In genomic region chr7:99407598-99407997, GRCm38 (mm10) we compare ENCODE assay signal across 12 mouse cellular contexts. TPM values are rescaled to one million over a fixed set of nuclear protein-coding genes. Genes with fewer than 3 reads are reported as not detected.
DNase-seq lines count a peak whose midpoint lies in the region; ATAC-seq and TF ChIP-seq lines count a peak whose summit lies in the region.
"Had no signal": no experiment of that assay in that cellular context is flagged by ENCODE, and none has a peak within 500 bp of the region (broad histone marks: within the 10 kb centered on the region; RNA-seq: fewer than 3 reads in every experiment).

No protein-coding gene starts in this region.

- in situ Hi-C loops in CH12.LX (cut with MboI; ENCODE audit: low pct_ligation_motif_present, low pct_unique_long_range_greater_than_20kb, low sequenced_read_pairs) = no loop called here

- no peak overlapping the region for H3K4me2 ChIP-seq in liver, embryonic 13.5 days
- no peak overlapping the region for H3K4me2 ChIP-seq in liver, embryonic 11.5 days
- H3K4me2 ChIP-seq in CH12.LX (ENCODE audit: insufficient read depth, low read depth, poor library complexity, severe bottlenecking) = peak overlapping the region; percentile 14
- H3K4me2 ChIP-seq: lung, embryonic 15.5 days had no signal

- TF ChIP-seq POLR2A in CH12.LX (IDR thresholded peaks at IDR 0.05; ENCODE audit: low read depth, low read length) = peak; percentile 48; the same call in 1 of the 2 replicates

- H3K79me2 ChIP-seq in CH12.LX (replicated peaks; ENCODE audit: control insufficient read depth, extremely low read depth, insufficient read depth, poor library complexity, severe bottlenecking) = no peaks in the 10 kb centered on the region

- TF ChIP-seq CTCF in CH12.LX (conservative IDR thresholded peaks at IDR 0.05 in 1 of 2, IDR thresholded peaks at IDR 0.05 in 1 of 2; ENCODE audit: low read depth in 2 of 2, low read length in 2 of 2) = no peak
- no peak for TF ChIP-seq CTCF in layer of hippocampus, adult 2 months (conservative IDR thresholded peaks at IDR 0.05)

- H3K27me3 ChIP-seq in liver, embryonic 13.5 days = no peaks in the 10 kb centered on the region
- H3K27me3 ChIP-seq in liver, embryonic 11.5 days (replicated peaks; ENCODE audit: control insufficient read depth, insufficient read depth, low read length) = no peaks in the 10 kb centered on the region
- H3K27me3 ChIP-seq in CH12.LX (replicated peaks) = no peaks in the 10 kb centered on the region
- no peaks in the 10 kb centered on the region for H3K27me3 ChIP-seq in embryonic facial prominence, embryonic 10.5 days (replicated peaks; ENCODE audit: low read depth, poor library complexity, severe bottlenecking)
- H3K27me3 ChIP-seq: lung, embryonic 15.5 days had no signal

- no peak overlapping the region for H3K4me3 ChIP-seq in liver, embryonic 13.5 days (replicated peaks)
- H3K4me3 ChIP-seq in liver, embryonic 11.5 days (ENCODE audit: low read depth, low read length) = no peak overlapping the region
- peak overlapping the region; percentile 10 to 47 (median 34) for H3K4me3 ChIP-seq in CH12.LX (replicated peaks in 1 of 3; ENCODE audit: low read depth in 2 of 3, low read length in 2 of 3, poor library complexity in 1 of 3)
- no peak overlapping the region for H3K4me3 ChIP-seq in embryonic facial prominence, embryonic 10.5 days
- H3K4me3 ChIP-seq in layer of hippocampus, adult 2 months = no peak overlapping the region
- H3K4me3 ChIP-seq: heart, adult 2 months; lung, embryonic 15.5 days had no signal

- no peak for DNase-seq in liver, embryonic 13.5 days
- no peak for DNase-seq in liver, embryonic 11.5 days (ENCODE audit: low spot score)
- DNase-seq in CH12.LX (ENCODE audit: extremely low read depth) = peak; percentile 69
- no peak for DNase-seq in embryonic facial prominence, embryonic 10.5 days (ENCODE audit: low spot score)
- DNase-seq in natural killer cell, adult 2 months (ENCODE audit: low spot score in 2 of 2) = peak; percentile 24 to 28
- no peak for DNase-seq in layer of hippocampus, adult 2 months (ENCODE audit: low spot score in 2 of 2)
- no peak for DNase-seq in yolk sac, embryonic 10.5 days (ENCODE audit: low spot score)
- DNase-seq: cerebellum, postnatal 10 days; kidney, postnatal 36 days; thymus, postnatal 4 days had no signal

- TF ChIP-seq RAD21 in CH12.LX (IDR thresholded peaks at IDR 0.05; ENCODE audit: low read depth, low read length) = no peak

- H3K9me3 ChIP-seq in liver, embryonic 13.5 days (replicated peaks) = no peaks in the 10 kb centered on the region
- H3K9me3 ChIP-seq in liver, embryonic 11.5 days (ENCODE audit: control insufficient read depth, low read length) = no peaks in the 10 kb centered on the region
- H3K9me3 ChIP-seq in CH12.LX (replicated peaks; ENCODE audit: low read length) = peaks cover 7% of the 10 kb centered on the region
- H3K9me3 ChIP-seq in embryonic facial prominence, embryonic 10.5 days = peaks cover 2% of the 10 kb centered on the region; the same call in 1 of the 2 replicates
- H3K9me3 ChIP-seq: lung, embryonic 15.5 days had no signal

- ATAC-seq in liver, embryonic 13.5 days (ENCODE audit: low read depth) = 0 out of 2 replicates have a peak, but pooled peaks have one; percentile 14
- no peak for ATAC-seq in liver, embryonic 11.5 days (replicated peaks; ENCODE audit: low FRiP score)

- 52% methylated on average over 2 of the region's 2 CpGs for WGBS in liver, embryonic 13.5 days (ENCODE audit: insufficient replicate concordance)
- 70% methylated on average over 2 of the region's 2 CpGs for WGBS in liver, embryonic 11.5 days
- WGBS in embryonic facial prominence, embryonic 10.5 days = 80% methylated on average over 2 of the region's 2 CpGs

- H3K27ac ChIP-seq in liver, embryonic 13.5 days = no peak overlapping the region
- H3K27ac ChIP-seq in liver, embryonic 11.5 days (ENCODE audit: low read depth, low read length) = no peak overlapping the region
- H3K27ac ChIP-seq in CH12.LX (ENCODE audit: insufficient read depth, low read depth) = peak overlapping the region; percentile 70
- 0 out of 2 replicates have a peak overlapping the region, but pooled peaks have one; percentile 58 for H3K27ac ChIP-seq in embryonic facial prominence, embryonic 10.5 days (replicated peaks)
- no peak overlapping the region for H3K27ac ChIP-seq in layer of hippocampus, adult 2 months
- H3K27ac ChIP-seq: lung, embryonic 15.5 days had no signal

- TF ChIP-seq EP300 in CH12.LX (IDR thresholded peaks at IDR 0.05; ENCODE audit: low read length) = peak; percentile 38; the same call in 1 of the 2 replicates

- no peaks in the 10 kb centered on the region for H3K36me3 ChIP-seq in liver, embryonic 13.5 days
- H3K36me3 ChIP-seq in liver, embryonic 11.5 days (ENCODE audit: control insufficient read depth, insufficient read depth, low read length) = no peaks in the 10 kb centered on the region
- H3K36me3 ChIP-seq in CH12.LX (replicated peaks in 1 of 2; ENCODE audit: control insufficient read depth in 1 of 2, insufficient read depth in 1 of 2, low read length in 1 of 2) = peaks cover 0 to 39% of the 10 kb centered on the region in 2 experiments
- H3K36me3 ChIP-seq in embryonic facial prominence, embryonic 10.5 days (replicated peaks) = peaks cover 16% of the 10 kb centered on the region
- H3K36me3 ChIP-seq: lung, embryonic 15.5 days had no signal

- peaks cover 23% of the 10 kb centered on the region for H3K4me1 ChIP-seq in liver, embryonic 13.5 days (replicated peaks)
- H3K4me1 ChIP-seq in liver, embryonic 11.5 days (replicated peaks; ENCODE audit: control insufficient read depth, insufficient read depth, low read length) = peaks cover 10% of the 10 kb centered on the region
- H3K4me1 ChIP-seq in CH12.LX (ENCODE audit: control insufficient read depth in 1 of 2, insufficient read depth in 2 of 2) = peaks cover 34 to 77% of the 10 kb centered on the region in 2 experiments
- H3K4me1 ChIP-seq in embryonic facial prominence, embryonic 10.5 days = peaks cover 67% of the 10 kb centered on the region

- H3K9ac ChIP-seq in liver, embryonic 13.5 days = no peak overlapping the region
- no peak overlapping the region for H3K9ac ChIP-seq in liver, embryonic 11.5 days (ENCODE audit: low read depth, low read length)
- H3K9ac ChIP-seq in CH12.LX (ENCODE audit: insufficient read depth, low read depth) = peak overlapping the region; percentile 39; the same call in 1 of the 2 replicates
- H3K9ac ChIP-seq: lung, embryonic 15.5 days had no signal

- dilution Hi-C loops in CH12.LX (cut with MboI; ENCODE audit: extremely low pct_ligation_motif_present, extremely low pct_unique_long_range_greater_than_20kb, low sequenced_read_pairs) = no loop called here

TF ChIP-seq in CH12.LX, 34 proteins besides CTCF, POLR2A, EP300 and RAD21 (continues in another document):
- TF ChIP-seq GABPA (IDR thresholded peaks at IDR 0.05; ENCODE audit: insufficient replicate concordance, low read depth, low read length) (no peak), USF1 (IDR thresholded peaks at IDR 0.05; ENCODE audit: low read depth, low read length) (no peak), MYC (IDR thresholded peaks at IDR 0.05; ENCODE audit: low read depth, low read length) (peak; percentile 43; the same call in 1 of the 2 replicates), SIN3A (IDR thresholded peaks at IDR 0.05; ENCODE audit: low read length) (no peak), IRF4 (IDR thresholded peaks at IDR 0.05; ENCODE audit: low read depth, low read length) (peak; percentile 76; the same call in 1 of the 2 replicates), CHD2 (IDR thresholded peaks at IDR 0.05; ENCODE audit: low read length) (peak; percentile 31; the same call in 1 of the 2 replicates), NRF1 (IDR thresholded peaks at IDR 0.05; ENCODE audit: low read depth, low read length) (no peak; the same call in 1 of the 2 replicates), MAZ (IDR thresholded peaks at IDR 0.05; ENCODE audit: low read depth, low read length) (peak; percentile 75), HCFC1 (IDR thresholded peaks at IDR 0.05; ENCODE audit: low read depth, low read length) (peak; percentile 58), CHD1 (IDR thresholded peaks at IDR 0.05; ENCODE audit: low read depth, low read length) (peak; percentile 87; the same call in 1 of the 2 replicates), PAX5 (IDR thresholded peaks at IDR 0.05; ENCODE audit: low read length) (no peak), TBP (conservative IDR thresholded peaks at IDR 0.05; ENCODE audit: low read depth, low read length) (0 out of 2 replicates have a peak, but pooled peaks have one; percentile 33), UBTF (IDR thresholded peaks at IDR 0.05; ENCODE audit: low read depth, low read length) (no peak), MEF2A (IDR thresholded peaks at IDR 0.05; ENCODE audit: borderline replicate concordance, low read depth, low read length) (peak; percentile 74; the same call in 1 of the 2 replicates), NELFE (IDR thresholded peaks at IDR 0.05; ENCODE audit: low read depth, low read length) (peak; percentile 53; the same call in 1 of the 2 replicates)

RNA-seq across cellular contexts. Expression of gene Gdpd5, which starts 26.4 kb away (rescaled TPM):
- polyA plus RNA-seq in liver, embryonic 13.5 days (2015; fragmentation: Nextera tagmentation; extraction: Ambion mirVana) = 1.3 TPM in 2 replicates
- polyA plus RNA-seq in liver, embryonic 11.5 days (2014; fragmentation: Nextera tagmentation; extraction: Ambion mirVana) = 5.7 and 7.5 TPM in 2 replicates
- total RNA-seq in CH12.LX (2012; rRNA removed) = 7.5 and 9.1 TPM in 2 replicates
- total RNA-seq in CH12.LX (2014; rRNA removed) = 2.4 and 2.8 TPM in 2 replicates
- 7.0 and 9.0 TPM in 2 replicates for polyA plus RNA-seq in CH12.LX (2012; ENCODE audit: insufficient read length, low read depth)
- polyA plus RNA-seq in embryonic facial prominence, embryonic 10.5 days (2016; fragmentation: Nextera tagmentation; extraction: Ambion mirVana) = 21.4 TPM in 2 replicates
- total RNA-seq in layer of hippocampus, adult 2 months (2021) = 10 to 100 TPM; 20.8 to 24.3 TPM

RNA-seq across cellular contexts. Expression of gene Serpinh1, which starts 54.6 kb away (rescaled TPM):
- polyA plus RNA-seq in liver, embryonic 13.5 days (2015; fragmentation: Nextera tagmentation; extraction: Ambion mirVana) = 127 TPM in 2 replicates
- 224 and 232 TPM in 2 replicates for polyA plus RNA-seq in liver, embryonic 11.5 days (2014; fragmentation: Nextera tagmentation; extraction: Ambion mirVana)
- total RNA-seq in CH12.LX (2012; rRNA removed) (not detected in 2 replicates), CH12.LX (2014; rRNA removed) (not detected in 2 replicates)
- polyA plus RNA-seq in CH12.LX (2012; ENCODE audit: insufficient read length, low read depth) = not detected in 2 replicates
- polyA plus RNA-seq in embryonic facial prominence, embryonic 10.5 days (2016; fragmentation: Nextera tagmentation; extraction: Ambion mirVana) = 1,061 and 1,072 TPM in 2 replicates
- 10 to 100 TPM; 20.7 to 21.1 TPM for total RNA-seq in layer of hippocampus, adult 2 months (2021)

RNA-seq across cellular contexts. Expression of gene Klhl35, which starts 58.2 kb away (rescaled TPM):
- polyA plus RNA-seq in liver, embryonic 13.5 days (2015; fragmentation: Nextera tagmentation; extraction: Ambion mirVana) = 0.12 and 0.21 TPM in 2 replicates
- 0.23 and 0.32 TPM in 2 replicates for polyA plus RNA-seq in liver, embryonic 11.5 days (2014; fragmentation: Nextera tagmentation; extraction: Ambion mirVana)
- total RNA-seq in CH12.LX (2012; rRNA removed) (not detected in 2 replicates), CH12.LX (2014; rRNA removed) (not detected in 2 replicates)
- not detected in 2 replicates for polyA plus RNA-seq in CH12.LX (2012; ENCODE audit: insufficient read length, low read depth)
- polyA plus RNA-seq in embryonic facial prominence, embryonic 10.5 days (2016; fragmentation: Nextera tagmentation; extraction: Ambion mirVana) = 1.4 and 2.3 TPM in 2 replicates
- 1 to 10 TPM; 2.0 to 2.8 TPM for total RNA-seq in layer of hippocampus, adult 2 months (2021)

Comparison
In these comparisons a context has a peak if more than half of its experiments do, and no peak if none do; other contexts are left out.
1. DNase-seq: peak in CH12.LX (single experiment) and natural killer cell, adult 2 months (2 of 2); none in liver, embryonic 13.5 days (single experiment), liver, embryonic 11.5 days (single experiment), embryonic facial prominence, embryonic 10.5 days (single experiment), layer of hippocampus, adult 2 months (0 of 2) and yolk sac, embryonic 10.5 days (single experiment).
2. H3K27ac ChIP-seq: peak in CH12.LX (single experiment) and embryonic facial prominence, embryonic 10.5 days (single experiment); none in liver, embryonic 13.5 days (single experiment), liver, embryonic 11.5 days (single experiment) and layer of hippocampus, adult 2 months (single experiment).
3. H3K4me3 ChIP-seq: peak in CH12.LX (3 of 3); none in liver, embryonic 13.5 days (single experiment), liver, embryonic 11.5 days (single experiment), embryonic facial prominence, embryonic 10.5 days (single experiment) and layer of hippocampus, adult 2 months (single experiment).
4. RNA of gene Serpinh1, which starts 54.6 kb away (polyA plus RNA-seq): 1,061 to 1,072 TPM in embryonic facial prominence, embryonic 10.5 days, 224 to 232 TPM in liver, embryonic 11.5 days and 127 TPM in liver, embryonic 13.5 days; not detected in CH12.LX; every median in the first group is over 100 times any median in the second.